Mouse (Mus musculus) C2C12 (cell line): ENCODE measurements around the gene Fgd5.

Source experiments
- CEBPB ChIP-seq: IDR thresholded peaks from one replicate; pipeline ENCODE4 v1.6.1; 2011; ENCODE audit warnings: low read depth, mild to moderate bottlenecking, control low read depth, moderate library complexity
- CTCF ChIP-seq: IDR thresholded peaks from one replicate; pipeline ENCODE4 v1.5.1; 2011; ENCODE audit not compliant: control insufficient read depth, insufficient read depth, insufficient read length
- MYOG ChIP-seq: IDR thresholded peaks from one replicate; pipeline ENCODE4 v1.6.1; 2011; ENCODE audit not compliant: control insufficient read depth, insufficient read length; ENCODE audit errors: extremely low read depth

GRCm38 (mm10) chr6:92013620-92014019 lies 34.9 kb downstream of the Fgd5 start:
- TF ChIP-seq CTCF: no peak
- no peak for TF ChIP-seq MYOG
- TF ChIP-seq CEBPB: no peak
